Mouse (Mus musculus): ENCODE data around the gene Wipf3.
A peak's percentile ranks its signal among the peaks of the same experiment; 100 is the strongest.

Wipf3 gene

GRCm38 (mm10) chr6:54478646-54479324, 49.4 kb downstream of the Wipf3 start:
- peak; percentile 70 to 79 for DNase-seq

- DNase-seq, result no peak
These were observed 52.1 kb downstream of the Wipf3 start for GRCm38 (mm10) chr6:54481390-54482112.

- peak in 1 of 2 experiments; percentile 35 for DNase-seq
These were observed 55.6 kb downstream of the Wipf3 start for GRCm38 (mm10) chr6:54485000-54485399.

GRCm38 (mm10) chr6:54485435-54485901, 56.1 kb downstream of the Wipf3 start:
- peak in 1 of 2 experiments; percentile 35 for DNase-seq

GRCm38 (mm10) chr6:54485973-54486569, 56.7 kb downstream of the Wipf3 start:
- no peak for DNase-seq

- DNase-seq, result no peak
These were observed 61.7 kb downstream of the Wipf3 start for GRCm38 (mm10) chr6:54491074-54491473.

- no peak for DNase-seq
These were observed 64.7 kb downstream of the Wipf3 start for GRCm38 (mm10) chr6:54494097-54494496.

- DNase-seq, result no peak
These were observed 65.4 kb downstream of the Wipf3 start for GRCm38 (mm10) chr6:54494612-54495398.

GRCm38 (mm10) chr6:54496214-54496613, 66.8 kb downstream of the Wipf3 start:
- peak; percentile 67 to 78 for DNase-seq

- DNase-seq, result no peak
These were observed 73.3 kb downstream of the Wipf3 start for GRCm38 (mm10) chr6:54502661-54503115.

- no peak for DNase-seq
These were observed 76.9 kb downstream of the Wipf3 start for GRCm38 (mm10) chr6:54506318-54506717.

- DNase-seq, result peak; percentile 69 to 81
These were observed 77.6 kb downstream of the Wipf3 start for GRCm38 (mm10) chr6:54507002-54507401.

- no peak for DNase-seq
These were observed 78.4 kb downstream of the Wipf3 start for GRCm38 (mm10) chr6:54507808-54508207.

GRCm38 (mm10) chr6:54508256-54508793, 78.9 kb downstream of the Wipf3 start:
- no peak for DNase-seq

GRCm38 (mm10) chr6:54509264-54509663, 79.9 kb downstream of the Wipf3 start:
- peak; percentile 58 to 73 for DNase-seq

- peak in 1 of 2 experiments; percentile 50 for DNase-seq
These were observed 82.9 kb downstream of the Wipf3 start for GRCm38 (mm10) chr6:54512256-54512655.

- no peak for DNase-seq
These were observed 87.2 kb downstream of the Wipf3 start for GRCm38 (mm10) chr6:54516512-54517134.

- peak; percentile 78 to 81 for DNase-seq
These were observed 89.4 kb downstream of the Wipf3 start for GRCm38 (mm10) chr6:54518758-54519157.

GRCm38 (mm10) chr6:54528666-54529065, 99.3 kb downstream of the Wipf3 start:
- no peak for DNase-seq

GRCm38 (mm10) chr6:54530182-54530581, 100.8 kb downstream of the Wipf3 start:
- no peak for DNase-seq

- DNase-seq, result peak; percentile 73 to 78
These were observed 101.7 kb downstream of the Wipf3 start for GRCm38 (mm10) chr6:54531048-54531481.

GRCm38 (mm10) chr6:54535485-54535884, 106.1 kb downstream of the Wipf3 start:
- DNase-seq, result no peak

Measured in cerebellum, postnatal 25 days (tissue).